Mouse (Mus musculus): ENCODE results near the gene Tomm22.
A peak's percentile ranks its signal among the peaks of the same experiment; 100 is the strongest.
"Not testable (repeated sequence)": the region's sequence is repeated elsewhere in the genome, so short reads cannot be mapped to it uniquely, and the experiment has no call there.

Tomm22 gene

DNA sequence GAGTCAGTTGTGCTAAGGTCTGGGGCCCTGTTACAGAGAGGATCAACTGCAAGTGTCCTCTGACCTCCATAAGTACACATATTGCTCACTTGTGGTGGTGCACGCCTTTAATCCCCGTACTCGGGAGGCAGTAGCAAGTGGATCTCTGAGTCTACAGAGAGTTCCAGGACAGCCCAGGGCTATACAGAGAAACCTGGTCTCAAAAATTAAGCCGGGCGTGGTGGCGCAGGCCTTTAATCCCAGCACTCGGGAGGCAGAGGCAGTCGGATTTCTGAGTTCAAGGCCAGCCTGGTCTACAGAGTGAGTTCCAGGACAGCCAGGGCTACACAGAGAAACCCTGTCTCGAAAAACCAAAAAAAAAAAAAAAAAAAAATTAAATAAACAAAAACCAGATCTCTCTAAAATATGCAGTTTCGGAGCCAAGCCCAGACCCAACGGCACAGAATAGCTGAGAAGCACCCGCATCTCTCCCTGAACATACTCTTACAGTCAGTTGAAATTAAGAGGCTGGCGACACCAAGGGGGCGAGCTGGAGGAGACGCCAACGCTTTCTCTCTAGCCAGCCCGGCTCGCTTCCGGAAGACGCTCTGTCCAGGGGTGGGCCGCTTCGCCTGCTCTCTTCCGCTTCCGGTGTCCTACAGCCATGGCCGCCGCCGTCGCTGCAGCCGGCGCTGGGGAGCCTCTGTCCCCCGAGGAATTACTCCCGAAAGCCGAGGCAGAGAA, at the start of gene Tomm22:
Gene Tomm22 (plus strand): TSS at position 613 of the 723 bp plus-strand sequence.
- peak; percentile 52 to 81 for DNase-seq (ENCODE audit: low spot score in 2 of 2)

DNA sequence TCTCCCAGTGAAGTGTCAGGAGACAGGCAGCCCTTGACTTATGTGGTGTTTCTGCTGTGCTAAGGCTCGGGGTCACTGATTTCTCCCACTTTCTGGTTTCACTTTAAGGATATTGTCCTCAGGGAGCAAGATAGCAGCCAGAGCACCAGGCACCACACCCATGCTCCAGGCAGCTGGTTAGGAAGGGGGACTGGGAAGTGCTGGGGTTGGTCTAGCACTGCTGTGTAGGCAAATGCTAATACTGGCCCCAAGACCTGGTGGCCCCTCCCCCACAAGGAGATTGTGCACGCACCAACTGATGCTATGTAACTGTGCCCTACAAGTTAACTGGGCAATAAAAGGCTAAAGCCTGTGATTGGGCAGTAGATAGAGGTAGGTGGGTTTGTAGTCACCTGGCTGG, 40.2 kb upstream of the Tomm22 start:
- no peak for DNase-seq (ENCODE audit: low spot score in 2 of 2)

DNA sequence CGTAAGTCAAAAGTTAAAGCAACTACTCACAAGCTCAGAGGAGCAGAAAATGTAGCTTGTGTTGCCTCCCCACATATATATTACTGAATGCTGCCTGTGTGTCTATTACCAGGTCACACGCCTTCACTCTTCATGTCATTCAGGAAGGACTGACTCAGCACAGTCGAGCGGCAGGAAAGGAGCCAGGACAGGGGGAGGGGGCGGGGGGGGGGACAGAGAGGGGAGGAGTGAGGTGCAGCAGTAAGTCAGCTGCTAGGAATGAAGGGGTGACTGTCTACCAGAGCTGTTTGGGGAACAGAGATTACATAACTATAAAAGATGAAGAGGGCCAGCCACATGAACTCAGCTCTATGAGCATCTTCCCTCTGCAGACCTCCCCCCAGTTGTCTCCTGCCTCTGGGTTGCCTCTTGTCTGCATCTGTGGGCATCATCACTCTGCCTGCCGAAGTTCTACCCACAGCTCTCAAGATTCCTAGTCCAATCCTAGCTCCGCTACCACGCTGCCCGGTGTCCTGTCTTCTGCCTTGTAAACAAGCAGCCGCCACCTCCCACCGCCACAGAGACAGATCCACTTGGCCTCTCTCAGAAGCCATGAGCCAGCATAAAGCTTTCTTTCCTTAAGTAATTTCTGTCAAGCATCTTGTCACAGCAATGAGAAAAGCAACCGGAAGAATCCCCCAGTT, 29.4 kb upstream of the Tomm22 start:
- DNase-seq (ENCODE audit: low spot score in 2 of 2): no peak

DNA sequence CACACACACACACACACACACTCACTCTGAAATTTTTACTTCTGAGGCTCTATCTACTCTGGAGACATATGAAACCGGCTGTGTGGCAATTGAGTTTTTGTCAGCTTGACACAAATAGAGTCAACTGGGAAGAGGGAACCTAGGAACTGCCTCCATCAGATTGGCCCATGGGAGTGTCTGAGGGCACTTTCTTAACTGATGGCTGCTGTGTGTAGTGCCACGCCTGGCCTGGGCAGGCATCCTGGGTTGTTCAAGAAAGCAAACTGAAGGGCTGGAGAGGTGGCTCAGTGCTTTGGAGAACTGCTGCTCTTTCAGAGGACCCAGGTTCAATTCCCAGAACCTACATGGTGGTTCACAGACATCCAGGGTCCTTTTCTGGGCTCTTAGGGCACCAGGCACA, 25.2 kb upstream of the Tomm22 start:
- DNase-seq (ENCODE audit: low spot score in 2 of 2): no peak

DNA sequence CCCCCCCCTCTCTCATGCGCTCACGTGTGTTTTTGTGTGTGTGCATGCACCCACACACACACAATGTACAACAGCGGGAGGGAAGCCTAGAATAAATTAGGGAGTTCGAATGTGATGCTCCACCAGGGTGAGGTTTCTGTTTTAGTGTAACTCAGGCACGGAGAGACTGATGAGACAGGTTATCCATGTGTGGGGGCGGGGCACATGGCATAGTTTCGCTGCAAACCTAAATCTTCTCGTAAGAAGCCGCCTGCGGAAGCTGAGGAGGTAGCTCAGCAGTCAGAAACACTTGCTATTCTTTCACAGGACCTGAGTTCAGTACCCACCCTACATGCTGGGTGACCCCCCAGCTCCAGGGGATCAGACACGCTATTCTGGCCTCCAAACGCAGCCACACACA, 22.5 kb upstream of the Tomm22 start:
- DNase-seq (ENCODE audit: low spot score in 2 of 2): no peak

DNA sequence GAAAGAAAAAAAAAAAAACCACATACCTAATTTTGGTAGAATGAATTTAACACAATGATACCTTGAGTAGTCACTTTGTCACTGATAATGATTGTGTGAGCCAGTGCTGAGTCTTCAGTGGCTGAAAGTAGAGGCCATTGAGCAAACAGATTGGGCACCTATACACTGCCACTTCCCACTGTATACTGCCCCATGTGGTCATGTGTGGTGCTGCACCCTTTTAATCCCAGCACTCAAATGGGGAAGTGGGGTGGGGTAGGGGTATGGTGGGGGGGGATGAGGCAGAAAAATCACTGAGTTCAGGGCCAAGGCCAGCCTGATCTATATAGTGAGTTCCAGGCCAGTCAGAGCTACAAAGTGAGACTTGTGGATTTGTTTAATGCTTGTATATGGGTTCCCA, 20.1 kb upstream of the Tomm22 start:
- DNase-seq (ENCODE audit: low spot score in 2 of 2): peak in 1 of 2 experiments; percentile 55

DNA sequence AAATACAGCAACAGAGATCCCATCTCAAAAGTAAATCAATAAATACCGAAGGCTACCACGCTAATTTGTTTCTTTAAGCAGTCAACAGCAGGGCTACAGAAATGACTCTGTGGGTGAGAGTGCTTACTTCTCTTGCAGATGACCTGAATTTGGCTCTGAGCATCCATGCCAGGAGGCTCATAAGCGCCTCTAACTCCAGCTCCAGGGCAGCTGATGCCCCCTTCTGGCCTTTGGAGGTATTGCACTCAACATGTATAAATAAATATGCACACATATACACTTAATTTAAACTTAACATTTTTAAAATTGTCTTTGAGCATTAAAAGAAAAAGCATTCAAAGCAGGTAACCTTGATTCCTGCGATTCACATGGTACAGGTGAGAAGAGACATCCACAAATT, 19.2 kb upstream of the Tomm22 start:
- no peak for DNase-seq (ENCODE audit: low spot score in 2 of 2)

DNA sequence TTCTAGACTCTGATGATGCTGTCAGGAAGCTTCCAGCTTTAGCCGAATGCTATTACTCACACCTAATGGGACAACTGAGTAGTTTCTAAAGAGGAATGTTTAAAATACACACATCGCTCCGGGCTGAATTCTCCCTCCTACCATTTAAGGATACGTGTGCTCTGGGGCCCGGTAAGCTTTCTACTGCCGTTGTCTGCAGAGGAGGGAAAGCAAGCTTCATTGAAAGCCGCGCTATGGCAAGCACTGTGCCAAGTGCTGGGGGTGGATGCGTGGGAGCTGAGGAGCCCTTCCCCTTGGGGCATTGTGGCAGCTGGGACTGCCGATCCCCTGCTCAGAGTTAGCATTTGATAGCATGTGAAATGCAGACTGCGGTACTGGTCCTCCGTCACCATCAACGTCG, 14.2 kb upstream of the Tomm22 start:
- no peak for DNase-seq (ENCODE audit: low spot score in 2 of 2)

DNA sequence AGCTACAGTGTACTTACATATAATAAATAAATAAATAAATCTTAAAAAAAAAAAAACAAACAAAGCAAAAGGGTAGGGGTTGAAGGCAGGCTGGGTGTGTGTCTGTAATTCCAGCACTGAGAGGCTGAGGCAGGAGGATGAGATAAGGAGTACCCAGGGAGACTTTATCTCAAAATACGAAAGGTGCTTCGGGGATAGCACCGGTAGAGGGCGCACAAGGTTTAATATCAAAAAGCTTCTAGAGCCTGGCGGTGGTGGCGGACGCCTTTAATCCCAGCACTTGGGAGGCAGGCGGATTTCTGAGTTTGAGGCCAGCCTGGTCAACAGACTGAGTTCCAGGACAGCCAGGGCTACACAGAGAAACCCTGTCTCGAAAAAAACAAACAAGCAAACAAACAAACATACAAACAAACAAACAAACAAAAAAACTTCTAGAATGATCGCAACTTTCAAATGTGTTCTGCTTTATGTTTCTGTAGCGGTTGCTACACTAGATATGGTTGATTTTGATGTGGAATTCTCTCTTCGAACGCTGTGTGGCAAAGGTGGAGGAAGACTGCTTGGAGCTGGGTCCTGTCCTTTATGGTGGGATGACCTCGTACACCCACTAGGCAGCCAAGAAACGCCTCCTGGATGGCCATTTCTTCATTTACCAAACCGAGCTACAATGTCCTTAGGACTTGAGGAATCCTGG, 12.7 kb upstream of the Tomm22 start:
- DNase-seq (ENCODE audit: low spot score in 2 of 2): peak; percentile 61 to 84

DNA sequence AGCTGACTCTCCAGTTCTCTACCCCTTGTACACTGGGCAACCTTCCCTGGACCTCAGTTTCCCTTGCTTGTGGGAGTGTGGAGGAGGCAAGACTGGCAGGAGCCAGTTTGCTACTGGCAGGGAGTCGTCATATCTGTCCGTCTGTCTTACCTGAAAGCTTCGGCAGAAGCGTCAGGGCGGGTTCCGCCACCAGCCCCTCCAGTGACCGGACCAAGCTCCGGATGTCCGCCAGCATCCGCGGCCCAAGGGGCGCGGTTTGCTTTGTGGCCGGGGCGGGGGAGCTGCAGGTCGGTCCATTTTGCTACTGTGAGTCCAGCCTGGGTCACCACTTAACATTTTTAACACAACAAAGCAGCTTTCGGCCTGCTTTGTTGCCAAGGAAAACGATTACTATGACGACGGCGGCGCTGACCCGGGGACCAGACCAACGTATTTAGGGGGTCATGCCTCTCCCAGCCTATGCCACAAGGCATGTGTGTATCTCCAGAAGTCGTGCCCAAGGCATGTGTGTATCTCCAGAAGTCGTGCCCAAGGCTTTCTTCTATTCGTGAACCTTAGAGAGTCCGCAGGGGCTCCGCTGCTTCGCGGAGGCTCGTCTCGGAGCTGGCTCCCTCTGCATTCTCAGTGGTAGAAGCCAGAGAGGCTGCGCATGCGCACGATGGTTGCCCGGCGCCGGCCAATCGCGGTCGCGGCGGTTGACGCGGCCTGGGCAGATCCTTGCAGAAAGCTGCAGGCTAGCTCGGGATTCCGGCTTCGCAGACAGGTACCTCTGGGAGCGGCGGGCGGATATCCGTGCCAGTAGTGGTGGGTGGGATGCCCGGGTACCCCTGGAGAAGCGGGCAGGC, 11.9 kb upstream of the Tomm22 start, which contains the start of the genes Fam227a and Cby1:
Gene Fam227a (minus strand): TSS at position 426 of the 845 bp plus-strand sequence.
Gene Cby1 (plus strand): TSS at position 669 of the 845 bp plus-strand sequence.
- peak; percentile 96 to 97 for DNase-seq (ENCODE audit: low spot score in 2 of 2)

DNA sequence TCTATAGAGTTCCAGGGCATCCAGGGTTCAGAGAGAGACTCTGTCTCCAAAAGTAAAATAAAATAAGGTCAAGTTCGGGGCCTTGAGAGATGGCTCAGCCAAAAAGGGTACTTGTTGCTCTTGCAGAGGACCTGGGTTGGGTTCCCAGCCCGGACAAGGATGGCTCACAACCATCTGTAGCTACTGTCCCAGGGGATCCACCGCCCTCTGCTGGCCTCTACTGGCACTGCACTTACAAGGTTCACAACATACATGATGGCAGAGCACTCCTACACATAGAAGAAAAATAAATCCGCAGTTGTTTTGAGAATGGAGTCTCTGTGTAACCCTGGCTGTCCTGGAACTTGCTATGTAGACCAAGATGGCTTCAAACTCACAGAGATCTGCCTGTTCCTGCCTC, 8.8 kb upstream of the Tomm22 start:
- no peak for DNase-seq (ENCODE audit: low spot score in 2 of 2)

DNA sequence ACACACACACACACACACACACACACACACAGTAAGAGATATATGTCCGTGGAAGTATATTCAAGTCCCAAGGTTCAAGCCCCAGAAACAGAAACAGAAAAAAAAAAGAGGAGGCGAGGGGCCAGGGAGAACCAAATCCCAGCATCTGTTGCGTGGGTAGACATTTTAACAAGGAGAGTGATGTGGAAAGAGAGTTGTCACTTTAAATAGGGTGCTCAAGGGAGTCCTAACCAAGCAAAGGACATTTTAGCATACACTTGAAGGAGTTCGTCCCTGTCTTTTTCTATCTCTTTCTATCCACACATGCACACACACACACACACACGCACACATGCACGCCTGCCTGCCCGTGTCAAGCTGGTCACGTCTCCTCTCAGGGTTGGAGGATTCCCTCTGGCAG, 6.0 kb upstream of the Tomm22 start:
- DNase-seq (ENCODE audit: low spot score in 2 of 2): no peak

DNA sequence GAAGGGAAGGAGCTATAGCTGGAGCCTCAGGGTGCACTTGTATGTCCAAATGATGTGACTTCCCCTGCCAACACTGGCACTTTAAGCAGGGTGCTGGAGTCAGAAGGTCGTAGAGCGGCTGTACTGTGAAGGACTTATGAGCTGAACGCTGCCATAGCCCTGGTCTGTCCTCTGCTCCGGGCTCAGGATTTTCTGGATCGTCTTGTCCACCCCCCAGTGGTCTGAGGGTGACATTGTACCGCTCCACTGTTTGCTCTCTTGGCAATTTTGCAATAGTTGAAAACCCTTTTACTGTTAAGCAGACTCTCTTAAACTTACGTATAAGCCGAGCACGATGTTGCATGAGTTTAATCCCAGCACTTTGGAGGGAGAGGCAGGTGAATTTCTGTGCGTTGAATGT, 1.5 kb upstream of the Tomm22 start:
- no peak for DNase-seq (ENCODE audit: low spot score in 2 of 2)

DNA sequence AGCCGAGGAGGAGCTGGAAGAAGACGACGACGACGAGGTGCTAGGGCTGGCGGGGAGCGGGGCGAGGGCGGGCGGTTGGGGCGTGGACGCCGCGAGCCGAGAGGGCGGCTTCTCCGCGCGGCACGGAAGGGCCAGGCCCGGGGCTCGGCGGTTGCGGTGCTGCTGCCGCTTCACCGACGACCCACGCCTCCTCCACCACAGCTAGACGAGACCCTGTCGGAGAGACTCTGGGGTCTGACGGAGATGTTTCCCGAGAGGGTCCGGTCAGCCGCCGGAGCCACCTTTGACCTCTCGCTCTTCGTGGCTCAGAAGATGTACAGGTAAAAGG, 275 bp downstream of the Tomm22 start:
- no peak for DNase-seq (ENCODE audit: low spot score in 2 of 2)

DNA sequence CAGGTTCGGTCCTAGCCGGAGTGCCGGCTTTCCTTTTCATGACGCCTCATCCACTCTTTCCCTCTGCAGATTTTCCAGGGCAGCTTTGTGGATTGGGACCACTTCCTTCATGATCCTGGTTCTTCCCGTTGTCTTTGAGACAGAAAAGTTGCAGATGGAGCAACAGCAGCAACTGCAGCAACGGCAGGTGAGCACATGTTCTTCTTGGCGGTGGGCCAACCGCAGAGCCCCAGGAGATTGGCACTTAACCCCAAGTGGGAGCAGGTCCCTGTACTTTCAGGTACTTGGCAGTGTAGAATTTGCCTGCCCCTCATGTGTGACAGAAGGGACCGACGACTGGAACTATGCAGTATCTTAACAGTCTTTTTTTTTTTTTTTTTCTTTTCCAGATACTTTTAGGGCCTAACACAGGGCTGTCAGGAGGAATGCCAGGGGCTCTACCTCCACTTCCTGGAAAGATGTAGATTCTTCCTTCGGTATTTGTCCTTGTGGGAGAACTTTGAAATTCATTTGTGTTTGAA, 1.2 kb downstream of the Tomm22 start:
- DNase-seq (ENCODE audit: low spot score in 2 of 2): not testable (repeated sequence)

DNA sequence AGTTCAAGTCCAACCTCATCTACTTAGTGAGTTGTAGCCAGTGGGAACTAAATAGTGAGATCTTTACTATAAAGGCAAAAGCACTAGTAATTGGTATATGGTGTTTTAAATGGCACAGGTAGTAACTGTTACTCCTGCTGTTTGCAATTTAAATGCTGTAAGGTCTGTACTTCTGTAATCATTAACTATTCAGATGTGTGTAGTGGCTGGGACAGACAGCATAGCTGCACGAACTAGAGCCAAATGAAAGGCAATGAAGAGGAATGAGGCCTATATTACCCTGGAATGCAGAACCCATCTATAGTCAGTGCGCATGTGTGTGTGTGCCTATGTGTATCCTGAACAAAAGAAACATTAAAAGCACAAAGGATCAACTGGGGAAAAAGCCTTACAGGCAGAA, 7.3 kb downstream of the Tomm22 start:
- no peak for DNase-seq (ENCODE audit: low spot score in 2 of 2)

DNA sequence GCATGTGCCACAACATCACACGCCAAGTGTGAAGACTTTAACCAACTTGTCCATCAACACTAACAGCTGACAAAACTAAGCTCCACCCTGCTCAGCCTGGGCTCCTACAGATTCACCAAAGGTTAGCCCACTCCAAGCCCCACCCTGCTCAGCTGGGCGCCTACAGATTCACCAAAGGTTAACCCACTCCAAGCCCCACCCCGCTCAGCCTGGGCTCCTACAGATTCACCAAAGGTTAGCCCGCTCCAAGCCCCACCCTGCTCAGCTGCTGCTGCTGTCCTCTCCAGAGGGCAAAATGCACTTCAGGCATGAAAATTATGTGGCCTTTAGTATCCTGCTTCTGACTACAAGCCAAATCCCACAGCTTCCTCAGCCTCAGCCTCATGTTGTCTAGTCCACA, 11.3 kb downstream of the Tomm22 start:
- DNase-seq (ENCODE audit: low spot score in 2 of 2): no peak

DNA sequence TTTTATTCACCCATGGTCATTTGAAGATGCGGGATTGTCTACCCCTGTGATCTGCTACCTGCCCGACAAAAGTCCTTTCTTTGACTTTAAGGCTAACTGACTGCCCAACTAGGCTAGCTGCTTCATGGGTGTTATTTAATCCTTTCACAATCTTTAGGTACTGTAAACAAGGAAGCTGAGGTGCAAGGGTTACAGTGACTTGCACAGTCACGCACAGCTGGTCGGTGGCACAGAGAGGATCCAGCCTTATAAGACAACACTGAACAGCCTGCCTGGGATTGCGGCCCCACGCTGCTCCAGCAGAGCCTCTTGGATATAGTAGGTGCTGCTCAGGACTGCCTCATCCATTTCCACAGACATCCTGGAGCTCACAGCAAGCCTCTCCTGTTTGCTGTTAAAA, 12.5 kb downstream of the Tomm22 start:
- DNase-seq (ENCODE audit: low spot score in 2 of 2): no peak

DNA sequence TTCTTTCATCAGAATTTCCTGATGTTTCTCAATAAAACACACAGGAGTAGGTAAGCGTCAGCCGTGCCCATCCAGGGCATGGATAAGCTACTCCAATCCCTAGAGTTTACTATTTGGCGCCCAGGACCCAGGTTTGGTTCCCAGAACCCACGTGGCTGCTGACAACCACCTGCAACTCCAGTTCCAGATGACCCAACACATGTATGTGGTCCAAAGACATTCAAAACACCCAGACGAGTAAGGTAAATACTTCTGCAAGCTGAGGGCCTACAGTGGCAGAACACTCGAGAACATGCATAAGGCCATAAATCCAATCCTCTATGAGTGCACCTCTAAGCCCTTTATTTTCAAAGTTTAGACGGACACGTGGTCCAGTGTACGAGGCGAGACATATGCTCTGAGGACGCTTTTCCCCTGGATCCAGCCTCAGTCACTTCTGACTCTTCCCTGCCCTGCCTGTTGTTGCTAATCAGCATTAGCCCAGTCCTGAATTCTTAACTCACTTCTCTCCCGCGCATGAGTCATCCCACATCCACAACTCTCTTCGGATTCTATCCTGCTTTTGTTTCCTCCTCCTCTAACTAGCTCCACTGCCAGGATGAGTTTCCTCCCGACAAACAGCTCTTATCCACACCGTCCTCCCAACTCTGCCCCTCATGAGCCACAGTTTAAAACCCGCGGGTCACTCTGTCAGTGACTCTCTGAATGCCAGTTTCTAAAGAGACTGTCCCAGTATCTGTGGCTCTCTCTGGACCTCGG, 13.2 kb downstream of the Tomm22 start:
- no peak for DNase-seq (ENCODE audit: low spot score in 2 of 2)

DNA sequence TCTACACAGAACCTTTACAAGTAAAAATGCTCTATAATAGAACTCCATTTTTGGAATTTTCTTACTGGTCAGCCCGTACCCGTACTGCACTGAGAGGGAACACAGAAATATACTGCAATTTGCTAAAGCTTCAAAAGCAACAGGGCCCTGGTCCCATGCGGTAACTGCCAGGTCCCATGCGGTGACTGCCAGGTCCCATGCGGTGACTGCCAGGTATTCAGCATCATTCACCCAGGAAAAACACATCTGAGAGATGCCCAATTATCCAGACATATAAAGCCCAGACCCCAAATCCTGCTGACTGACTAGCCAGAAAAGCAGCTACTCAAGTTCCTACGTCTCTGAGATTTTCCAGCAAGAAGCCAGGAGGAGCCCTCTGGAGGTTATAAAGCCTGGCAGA, 14.0 kb downstream of the Tomm22 start:
- DNase-seq (ENCODE audit: low spot score in 2 of 2): no peak

DNA sequence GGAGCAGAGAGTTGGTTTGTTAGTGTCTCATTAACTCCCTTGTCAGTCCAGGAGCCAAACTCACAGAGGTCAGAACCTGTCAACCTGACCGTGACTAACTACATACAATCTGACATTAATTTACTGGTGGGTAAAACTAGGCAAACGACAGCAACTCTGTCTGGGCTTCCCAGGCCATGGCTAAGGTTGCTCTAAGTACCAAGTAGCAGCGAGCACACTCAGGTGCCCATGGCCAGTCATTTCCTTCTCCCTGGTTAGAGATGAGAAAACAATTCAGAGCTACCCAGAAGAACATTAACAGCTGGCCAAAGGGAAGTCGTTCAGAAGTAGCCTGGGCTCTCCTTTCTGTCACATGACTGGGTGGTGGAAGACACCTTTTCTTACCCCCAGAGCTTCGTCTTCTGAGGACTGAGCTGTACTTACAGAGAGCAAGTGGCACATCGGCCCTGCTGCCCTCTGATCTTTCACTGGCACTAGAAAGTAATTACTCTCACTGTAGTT, 14.5 kb downstream of the Tomm22 start:
- no peak for DNase-seq (ENCODE audit: low spot score in 2 of 2)

Measured in cerebellum, postnatal 4 days (tissue).